Mouse (Mus musculus) kidney, embryonic 16.5 days (tissue): ENCODE data around the gene Tmem232. TPM values are rescaled to one million over a fixed set of nuclear protein-coding genes. Genes with fewer than 3 reads are reported as not detected.

Experiments
- ATAC-seq: fragments of 200-750 bp; cut with Nextera tagmentation; 2 replicates; pipeline ENCODE4 v1.8.0; 2017; ENCODE audit warnings: moderate TSS enrichment; ENCODE audit not compliant: low FRiP score, low TSS enrichment
- H3K27ac ChIP-seq: fragments of 300-500 bp; sonication (generic); 2 replicates; pipeline ENCODE4 v1.5.1; 2014; ENCODE audit warnings: low read length
- H3K27me3 ChIP-seq: fragments of 300-500 bp; sonication (generic); 2 replicates; pipeline ENCODE4 v1.6.1; 2014; ENCODE audit warnings: low read length, control low read depth, mixed read lengths; ENCODE audit not compliant: insufficient read depth
- H3K36me3 ChIP-seq: fragments of 300-500 bp; sonication (generic); 2 replicates; pipeline ENCODE4 v1.6.1; 2014; ENCODE audit warnings: low read length, control low read depth, mixed read lengths; ENCODE audit not compliant: insufficient read depth
- H3K4me1 ChIP-seq: fragments of 300-500 bp; sonication (generic); 2 replicates; pipeline ENCODE4 v1.6.1; 2014; ENCODE audit warnings: low read length, control low read depth, mixed read lengths; ENCODE audit not compliant: insufficient read depth
- H3K4me2 ChIP-seq: fragments of 300-500 bp; sonication (generic); replicated peaks from 2 replicates; pipeline ENCODE4 v1.6.1; 2014; ENCODE audit warnings: low read depth, low read length
- H3K4me3 ChIP-seq: fragments of 300-500 bp; sonication (generic); 2 replicates; pipeline ENCODE4 v1.5.1; 2014; ENCODE audit warnings: mild to moderate bottlenecking, low read length
- H3K9ac ChIP-seq: fragments of 300-500 bp; sonication (generic); replicated peaks from 2 replicates; pipeline ENCODE4 v1.6.1; 2014; ENCODE audit warnings: low read length
- H3K9me3 ChIP-seq: fragments of 300-500 bp; sonication (generic); 2 replicates; pipeline ENCODE4 v1.6.1; 2016; ENCODE audit warnings: low read length, control low read depth
- WGBS: fragments of 180-500 bp; shearing (Covaris S2); extraction: QIAGEN DNeasy Blood & Tissue Kit; methylation state at CpG from one replicate; pipeline ENCODE4 v1.1.7; 2014; 5-methylcytosine and 5-hydroxymethylcytosine counted together
- polyA plus RNA-seq: library from polyadenylated mRNA; unstranded; fragments of >200 nt; fragmentation: Nextera tagmentation; extraction: Ambion mirVana; gene quantifications from 2 replicates; pipeline ENCODE4 v1.2.1, GENCODE M21; 2015

Gene Tmem232
- 0.07 TPM in 1 of 2 replicates, not detected in the other for polyA plus RNA-seq

DNA sequence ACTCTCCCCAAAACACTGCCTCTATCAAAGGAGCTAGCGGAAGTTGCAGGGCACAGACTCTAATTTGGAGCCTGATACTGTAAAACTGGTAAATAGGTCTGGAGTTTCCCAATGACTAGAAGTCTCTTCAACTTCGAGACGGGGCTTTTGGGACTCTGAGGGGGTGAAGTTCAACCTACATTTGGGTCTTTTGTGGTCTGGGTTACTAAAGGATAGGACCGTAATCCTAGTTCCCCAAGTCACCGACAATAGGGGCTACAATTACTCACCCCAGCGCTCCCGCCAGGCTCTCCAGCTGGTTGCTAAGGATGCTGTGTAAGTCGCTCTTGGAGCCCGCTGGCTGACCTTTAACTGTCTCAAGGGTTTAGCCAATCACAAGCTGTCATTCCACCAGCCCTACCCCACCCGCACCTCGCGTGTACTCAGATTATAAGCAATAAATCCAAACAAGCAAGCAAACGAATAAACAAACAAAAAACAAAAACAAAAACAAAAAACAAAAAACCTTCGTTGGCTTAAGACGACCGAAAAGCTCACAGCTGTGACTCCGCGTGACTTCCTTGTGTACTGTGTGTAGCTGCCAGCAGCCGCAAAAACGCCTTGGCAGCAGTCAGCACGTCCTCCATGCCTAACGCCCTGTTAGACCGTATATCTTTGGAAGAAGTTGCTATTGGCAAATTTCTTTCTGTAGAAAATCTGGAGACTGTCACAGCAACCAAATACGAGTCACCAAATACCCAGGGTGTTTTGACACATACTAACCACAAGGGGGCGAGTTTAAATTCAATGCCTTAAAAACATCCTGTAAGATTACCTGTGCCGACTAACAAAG is at the start of gene Tmem232:
Gene Tmem232 (minus strand): TSS at position 342 of the 832 bp plus-strand sequence.
- Histone ChIP-seq H3K9me3 (no peaks in the 10 kb centered on the region), H3K27ac (no peak within 1 kb of the TSS), H3K4me2 (peak within 1 kb of the TSS; percentile 59), H3K27me3 (peaks cover 7% of the 10 kb centered on the region; the same call in 1 of the 2 replicates), H3K4me1 (no peaks in the 10 kb centered on the region), H3K9ac (no peak within 1 kb of the TSS; the same call in 1 of the 2 replicates), H3K4me3 (peak within 1 kb of the TSS; percentile 44), H3K36me3 (no peaks in the 10 kb centered on the region)
- 20% methylated on average over 26 of the region's 26 CpGs for WGBS
- peak; percentile 70; the same call in 1 of the 2 replicates for ATAC-seq

DNA sequence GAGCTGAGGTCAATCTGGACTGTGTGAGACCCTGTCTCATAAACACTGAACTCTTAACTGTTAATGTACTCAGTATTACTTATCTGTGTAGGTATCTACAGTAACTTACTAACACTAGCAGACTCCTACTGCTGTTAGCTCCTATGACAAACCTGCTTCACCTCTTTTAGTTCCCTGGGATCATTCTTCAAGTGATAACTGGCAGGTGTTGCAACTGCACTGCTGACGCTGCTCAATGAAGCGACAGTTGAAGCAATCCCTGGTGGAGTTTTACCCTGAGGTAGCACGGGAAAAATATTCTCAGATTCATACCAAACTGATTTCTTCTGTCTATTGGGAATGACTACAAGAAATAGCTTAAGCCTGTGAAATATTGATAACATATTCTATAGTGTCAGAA is 46.3 kb upstream of the Tmem232 start:
- Histone ChIP-seq H3K9me3 (no peaks in the 10 kb centered on the region), H3K4me1 (no peaks in the 10 kb centered on the region), H3K4me3 (no peak overlapping the region), H3K9ac (no peak overlapping the region), H3K36me3 (peaks cover 18% of the 10 kb centered on the region), H3K27me3 (no peaks in the 10 kb centered on the region), H3K27ac (no peak overlapping the region), H3K4me2 (no peak overlapping the region)
- ATAC-seq: no peak
- WGBS: 91% methylated on average over 3 of the region's 3 CpGs

- no peak for ATAC-seq
Observed at GRCm38 (mm10) chr17:65581440-65581839, 40.9 kb upstream of the Tmem232 start.

DNA sequence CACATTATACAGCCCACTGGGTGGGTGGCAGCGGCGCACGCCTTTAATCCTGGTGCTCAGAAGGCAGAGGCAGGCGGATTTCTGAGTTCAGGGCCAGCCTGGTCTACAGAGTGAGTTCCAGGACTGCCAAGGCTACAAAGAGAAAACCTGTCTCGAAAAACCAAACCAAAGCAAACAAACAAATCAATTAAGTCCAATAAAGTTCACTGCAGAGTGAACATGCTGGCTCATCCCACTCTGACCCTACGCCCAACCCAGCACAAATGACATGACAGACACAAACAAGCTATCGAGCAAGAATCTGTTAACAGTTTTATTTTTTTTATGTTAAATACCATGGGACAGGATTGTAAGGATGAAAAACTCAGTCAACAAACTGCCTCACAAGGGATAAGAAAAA is 39.2 kb upstream of the Tmem232 start:
- Histone ChIP-seq H3K36me3 (peaks cover 31% of the 10 kb centered on the region), H3K4me1 (no peaks in the 10 kb centered on the region), H3K4me3 (no peak overlapping the region), H3K4me2 (no peak overlapping the region), H3K9ac (no peak overlapping the region), H3K27me3 (no peaks in the 10 kb centered on the region), H3K27ac (no peak overlapping the region), H3K9me3 (no peaks in the 10 kb centered on the region)
- no peak for ATAC-seq
- whole genome bisulfite sequencing: 90% methylated on average over 7 of the region's 7 CpGs

More at GRCm38 (mm10) chr17:65581440-65581839, 40.9 kb upstream of the Tmem232 start:
- WGBS: 95% methylated on average over 5 of the region's 5 CpGs
- H3K4me1 ChIP-seq: no peaks in the 10 kb centered on the region
- H3K4me2 ChIP-seq: no peak overlapping the region
- no peak overlapping the region for H3K4me3 ChIP-seq
- no peaks in the 10 kb centered on the region for H3K27me3 ChIP-seq
- H3K36me3 ChIP-seq: peaks cover 31% of the 10 kb centered on the region
- H3K27ac ChIP-seq: no peak overlapping the region
- H3K9me3 ChIP-seq: no peaks in the 10 kb centered on the region
- no peak overlapping the region for H3K9ac ChIP-seq

GRCm38 (mm10) chr17:65575339-65575738 is 34.8 kb upstream of the Tmem232 start:
- Histone ChIP-seq H3K4me2 (no peak overlapping the region), H3K27ac (no peak overlapping the region), H3K4me3 (no peak overlapping the region), H3K4me1 (no peaks in the 10 kb centered on the region), H3K9ac (no peak overlapping the region), H3K9me3 (no peaks in the 10 kb centered on the region), H3K27me3 (no peaks in the 10 kb centered on the region), H3K36me3 (peaks cover 16% of the 10 kb centered on the region; the same call in 1 of the 2 replicates)
- 78% methylated on average over 1 of the region's 1 CpGs for WGBS
- no peak for ATAC-seq

DNA sequence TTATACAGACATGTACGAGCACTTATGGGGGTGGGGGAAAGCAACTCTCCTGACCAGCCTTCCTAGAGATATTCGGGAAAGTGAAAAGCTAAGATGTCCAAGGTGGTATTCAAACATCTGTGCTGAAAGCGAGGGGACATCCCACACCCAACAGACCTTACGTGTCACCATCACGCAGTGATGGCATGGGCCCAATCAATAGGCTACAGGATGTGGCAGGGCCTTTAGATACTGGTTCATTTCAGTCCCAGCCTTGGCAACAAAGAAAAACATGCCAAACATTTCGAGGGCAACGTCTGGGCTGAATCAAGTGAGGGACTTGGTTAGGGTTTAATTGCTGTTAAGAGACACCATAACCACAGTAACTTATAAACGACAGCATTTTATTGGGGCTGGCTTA is 34.3 kb upstream of the Tmem232 start:
- Histone ChIP-seq H3K9ac (no peak overlapping the region), H3K4me1 (no peaks in the 10 kb centered on the region), H3K4me3 (no peak overlapping the region), H3K9me3 (no peaks in the 10 kb centered on the region), H3K36me3 (peaks cover 13% of the 10 kb centered on the region; the same call in 1 of the 2 replicates), H3K4me2 (no peak overlapping the region), H3K27me3 (no peaks in the 10 kb centered on the region), H3K27ac (no peak overlapping the region)
- no peak for ATAC-seq
- WGBS: 73% methylated on average over 8 of the region's 8 CpGs

DNA sequence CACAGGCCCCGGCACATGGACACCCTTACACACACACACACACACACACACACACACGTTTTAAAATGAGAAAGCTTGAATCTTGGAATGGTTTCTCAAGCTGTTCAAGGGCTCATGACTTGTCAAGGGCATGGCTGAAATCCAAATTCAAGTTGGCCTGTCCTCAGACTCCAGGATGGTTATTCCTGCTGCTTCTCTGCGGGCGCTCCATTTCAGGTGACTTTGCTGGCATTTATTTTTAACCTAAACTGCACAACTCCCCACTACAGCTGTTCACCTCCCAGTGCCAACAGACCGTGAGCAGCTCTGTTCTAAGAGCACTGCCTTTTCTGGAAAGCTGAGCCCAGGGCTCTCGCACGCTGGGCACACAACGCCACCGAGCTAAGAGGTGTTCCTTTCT is 31.3 kb upstream of the Tmem232 start:
- no peaks in the 10 kb centered on the region for H3K27me3 ChIP-seq
- no peaks in the 10 kb centered on the region for H3K36me3 ChIP-seq
- H3K4me2 ChIP-seq: no peak overlapping the region
- no peak for ATAC-seq
- H3K4me3 ChIP-seq: no peak overlapping the region
- H3K4me1 ChIP-seq: no peaks in the 10 kb centered on the region
- 84% methylated on average over 9 of the region's 9 CpGs for WGBS
- H3K27ac ChIP-seq: no peak overlapping the region
- no peaks in the 10 kb centered on the region for H3K9me3 ChIP-seq
- no peak overlapping the region for H3K9ac ChIP-seq

- no peak for ATAC-seq
Observed at GRCm38 (mm10) chr17:65571466-65571865, 30.9 kb upstream of the Tmem232 start.

GRCm38 (mm10) chr17:65564189-65564588 is 23.6 kb upstream of the Tmem232 start:
- H3K4me2 ChIP-seq: no peak overlapping the region
- H3K27ac ChIP-seq: no peak overlapping the region
- H3K36me3 ChIP-seq: no peaks in the 10 kb centered on the region
- ATAC-seq: no peak
- H3K27me3 ChIP-seq: no peaks in the 10 kb centered on the region
- WGBS: 72% methylated on average over 5 of the region's 5 CpGs
- no peak overlapping the region for H3K9ac ChIP-seq
- H3K4me1 ChIP-seq: no peaks in the 10 kb centered on the region
- no peaks in the 10 kb centered on the region for H3K9me3 ChIP-seq
- no peak overlapping the region for H3K4me3 ChIP-seq

More at GRCm38 (mm10) chr17:65571466-65571865, 30.9 kb upstream of the Tmem232 start:
- Histone ChIP-seq H3K4me2 (no peak overlapping the region), H3K9me3 (no peaks in the 10 kb centered on the region), H3K27ac (no peak overlapping the region), H3K4me1 (no peaks in the 10 kb centered on the region), H3K4me3 (no peak overlapping the region), H3K27me3 (no peaks in the 10 kb centered on the region), H3K36me3 (no peaks in the 10 kb centered on the region), H3K9ac (no peak overlapping the region)
- WGBS: 79% methylated on average over 8 of the region's 8 CpGs

DNA sequence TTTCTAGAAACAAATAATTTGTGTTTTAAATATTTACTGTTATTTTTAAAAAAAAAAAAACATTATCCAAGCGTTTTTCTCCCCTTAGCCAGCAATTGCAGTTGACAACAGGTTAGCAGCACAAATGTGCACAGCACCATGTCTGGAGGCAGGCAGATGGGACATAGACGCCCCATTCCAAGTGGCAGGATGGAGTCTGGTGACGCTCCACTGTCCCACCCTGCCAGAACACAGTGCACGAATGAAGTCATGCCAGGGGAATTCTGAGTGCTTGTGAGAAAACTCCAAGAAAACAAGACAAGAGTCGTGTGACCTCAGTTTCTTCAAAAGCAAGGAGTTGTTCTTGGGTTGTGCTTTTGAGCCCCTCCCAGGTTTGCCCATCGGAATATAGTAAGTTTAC is 22.8 kb upstream of the Tmem232 start:
- Histone ChIP-seq H3K27me3 (no peaks in the 10 kb centered on the region), H3K9me3 (no peaks in the 10 kb centered on the region), H3K27ac (no peak overlapping the region), H3K36me3 (no peaks in the 10 kb centered on the region), H3K4me1 (no peaks in the 10 kb centered on the region), H3K4me3 (no peak overlapping the region), H3K9ac (no peak overlapping the region), H3K4me2 (no peak overlapping the region)
- no peak for ATAC-seq
- WGBS: 59% methylated on average over 6 of the region's 6 CpGs
